Mouse (Mus musculus) lung, adult 18-20 months (tissue): ENCODE measurements around the gene Lad1.

ENCODE experiments used
- DNase-seq, 2 experiments: peaks; one replicate each; pipeline ENCODE4 v3.0.0; 2022; ENCODE audit warnings: mixed read lengths in 2 of 2

Gene Lad1

DNA sequence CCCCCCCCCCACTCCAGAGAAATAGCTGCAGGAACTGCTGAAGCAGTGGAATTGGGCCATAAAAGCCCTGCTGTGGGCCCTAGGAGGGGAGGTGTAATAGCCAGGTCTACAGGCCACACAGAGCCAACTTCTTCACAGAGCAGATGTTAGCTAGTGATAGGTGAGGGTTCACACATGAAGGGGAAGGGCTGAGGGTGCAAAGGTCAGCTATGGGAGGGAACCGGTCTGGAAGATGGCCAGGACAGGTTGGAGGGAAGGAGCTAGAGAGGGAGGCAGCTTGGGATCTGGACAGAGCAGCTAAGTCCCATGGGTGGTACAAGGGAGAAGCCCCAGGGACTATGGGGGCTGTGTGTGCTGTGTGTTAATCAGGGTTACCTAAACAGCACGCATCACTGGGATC, 8.2 kb upstream of the Lad1 start:
- DNase-seq: no peak

DNA sequence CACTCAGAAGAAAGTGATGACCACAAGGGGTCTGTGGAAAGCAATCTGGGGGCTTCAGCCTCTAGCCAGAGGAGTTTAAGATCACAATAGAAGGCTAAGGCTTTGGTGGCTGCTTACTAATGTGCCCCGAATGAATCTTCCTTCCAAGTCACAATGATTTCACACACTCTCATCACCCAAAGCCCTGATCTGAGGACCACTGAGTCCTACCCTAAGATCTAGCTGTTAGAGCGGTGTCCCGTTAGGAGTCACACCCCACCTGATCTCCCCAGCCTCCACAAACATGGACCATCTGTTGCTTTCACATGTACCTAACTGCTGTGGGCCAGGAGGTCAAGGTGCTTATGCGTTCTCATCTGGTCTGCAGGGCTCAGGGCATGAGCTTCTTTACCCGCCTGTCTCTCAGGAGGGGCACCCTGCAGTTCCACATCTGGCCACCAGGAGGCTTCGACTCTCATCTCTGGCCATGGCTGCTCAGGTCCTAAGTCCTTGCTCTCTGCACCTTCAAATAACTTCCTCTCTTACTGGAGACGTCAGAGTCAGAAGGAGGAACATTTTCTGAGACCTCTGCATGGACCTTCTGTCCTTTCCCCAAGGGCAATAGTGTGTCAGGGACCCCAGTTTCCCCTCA, 7.3 kb upstream of the Lad1 start:
- peak; percentile 80 to 83 for DNase-seq

DNA sequence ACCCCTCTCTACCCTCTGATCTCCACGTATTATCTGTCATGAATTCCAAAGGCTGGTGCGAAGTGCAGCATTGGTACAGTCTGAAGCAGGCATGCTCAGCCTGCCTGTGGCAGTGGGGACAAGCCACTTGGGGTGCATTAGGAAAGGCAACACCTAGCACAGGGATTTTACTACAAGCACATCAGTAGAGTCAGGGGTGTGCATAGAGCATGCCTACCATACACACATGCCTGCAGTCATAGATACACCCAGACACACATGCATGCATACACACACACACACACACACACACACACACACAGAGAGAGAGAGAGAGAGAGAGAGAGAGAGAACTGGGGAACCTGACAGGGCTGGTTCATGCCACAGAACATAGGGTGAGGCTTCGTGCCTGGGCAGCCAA, 6.2 kb upstream of the Lad1 start:
- DNase-seq: no peak

DNA sequence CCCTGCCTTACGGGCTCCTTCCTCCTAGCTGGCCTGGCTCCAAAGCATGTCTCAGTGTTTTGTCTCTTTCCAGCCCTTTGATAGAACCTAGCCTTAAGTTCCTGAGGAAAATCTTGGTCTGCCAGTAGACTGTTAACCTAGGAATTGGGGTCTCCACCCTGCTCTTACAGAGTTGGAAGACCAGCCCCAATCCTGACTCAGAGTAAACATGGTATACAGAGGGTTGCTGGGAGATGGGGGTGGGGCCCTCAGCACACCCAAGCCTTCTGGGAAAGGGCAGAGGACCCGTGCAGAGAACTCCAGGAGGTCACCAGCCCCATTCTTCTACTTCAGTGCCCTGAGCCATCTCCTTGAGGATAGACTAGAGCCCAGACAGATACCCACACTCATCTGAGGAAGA, 5.8 kb upstream of the Lad1 start:
- DNase-seq: no peak

DNA sequence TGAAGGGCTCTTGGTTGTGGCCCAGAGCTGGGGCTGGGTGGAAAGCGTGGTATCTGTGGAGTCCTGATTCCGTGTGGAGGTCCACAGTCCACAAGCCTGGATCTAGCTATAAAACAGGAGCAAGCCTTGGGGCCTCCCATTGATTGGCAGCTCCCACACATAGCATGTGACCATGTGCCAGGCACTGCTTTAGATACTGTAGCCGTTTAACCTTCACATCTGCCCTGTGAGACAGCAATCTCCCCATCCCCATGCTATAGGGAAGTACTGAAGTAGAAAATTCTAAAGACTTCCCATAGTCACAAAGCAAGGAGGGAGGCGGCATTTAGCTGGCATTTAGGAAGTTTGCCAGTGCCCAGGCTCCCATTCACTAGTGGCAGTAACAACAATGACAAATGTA, 5.3 kb upstream of the Lad1 start:
- DNase-seq: no peak

DNA sequence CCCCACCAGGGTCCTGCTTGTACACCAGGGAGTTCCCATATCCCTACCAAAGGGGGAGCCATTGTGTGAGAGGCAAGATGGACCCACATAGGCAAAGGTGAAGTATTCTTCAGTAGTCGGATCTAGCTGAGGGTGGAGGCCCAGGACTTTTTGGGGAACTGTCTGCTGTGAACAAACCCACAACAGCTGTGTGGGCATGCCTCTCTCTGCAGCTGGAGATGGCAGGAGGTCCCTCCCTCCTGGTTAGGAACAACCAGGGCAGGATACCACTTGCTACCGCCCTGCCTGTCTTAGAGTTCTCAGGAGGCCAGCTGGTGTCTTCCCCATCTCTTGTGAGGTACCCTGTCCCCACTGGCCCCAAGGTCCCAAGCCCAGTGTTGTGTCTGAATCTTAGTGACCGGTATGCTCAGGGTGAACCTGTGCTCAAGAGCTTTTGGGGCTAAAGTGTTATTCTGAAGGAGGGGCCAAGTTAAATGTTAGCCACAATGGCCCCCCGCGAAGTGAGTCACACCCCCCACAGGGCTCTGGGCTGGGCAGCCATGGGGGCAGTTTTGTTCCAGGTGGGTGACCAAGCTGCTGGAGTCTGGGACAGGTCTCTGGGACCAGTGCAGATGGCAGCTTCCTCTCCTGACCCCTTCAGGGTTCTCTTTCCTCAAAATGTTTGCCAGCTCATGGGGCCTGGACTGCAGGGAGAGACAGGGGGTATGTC, 4.6 kb upstream of the Lad1 start:
- no peak for DNase-seq

DNA sequence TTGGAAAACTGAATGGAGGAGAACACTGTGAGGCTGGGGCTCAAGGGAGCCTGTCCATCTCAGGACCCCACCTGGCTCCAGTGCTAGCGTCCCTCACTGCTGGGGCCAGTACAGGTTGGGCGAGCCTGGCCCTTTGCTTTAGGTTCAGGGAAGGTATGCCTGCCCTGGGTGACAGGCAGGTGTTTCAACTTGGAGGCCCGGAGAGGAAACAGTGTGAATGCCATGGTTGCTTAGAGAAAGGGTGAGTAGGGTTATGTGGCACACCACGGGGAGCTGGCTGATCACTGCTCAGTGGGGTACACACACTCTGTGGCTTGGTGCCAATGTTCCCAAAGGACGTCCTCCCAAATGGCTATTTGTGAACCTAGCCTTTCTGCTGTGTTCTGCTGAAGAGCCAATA, 3.9 kb upstream of the Lad1 start:
- no peak for DNase-seq

DNA sequence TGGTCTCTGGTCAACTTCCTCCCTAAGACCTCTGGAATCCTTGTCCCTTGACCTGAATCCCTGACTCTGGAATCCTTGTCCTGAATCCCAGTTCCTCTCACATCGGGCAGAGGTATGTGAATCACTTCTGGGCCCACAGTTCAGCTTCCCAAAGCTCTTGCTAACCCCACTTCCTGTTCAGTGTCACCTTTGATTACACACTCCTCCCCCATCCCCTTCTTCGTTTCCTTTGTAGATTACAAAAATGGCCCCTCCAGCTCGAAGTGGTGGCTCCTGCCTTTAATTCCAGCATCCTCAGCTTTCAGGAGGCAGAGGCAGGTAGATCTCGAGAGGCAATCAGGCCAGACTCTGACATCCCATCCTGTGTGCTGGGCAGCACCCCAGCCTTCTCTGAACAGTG, 803 bp upstream of the Lad1 start:
- no peak for DNase-seq

DNA sequence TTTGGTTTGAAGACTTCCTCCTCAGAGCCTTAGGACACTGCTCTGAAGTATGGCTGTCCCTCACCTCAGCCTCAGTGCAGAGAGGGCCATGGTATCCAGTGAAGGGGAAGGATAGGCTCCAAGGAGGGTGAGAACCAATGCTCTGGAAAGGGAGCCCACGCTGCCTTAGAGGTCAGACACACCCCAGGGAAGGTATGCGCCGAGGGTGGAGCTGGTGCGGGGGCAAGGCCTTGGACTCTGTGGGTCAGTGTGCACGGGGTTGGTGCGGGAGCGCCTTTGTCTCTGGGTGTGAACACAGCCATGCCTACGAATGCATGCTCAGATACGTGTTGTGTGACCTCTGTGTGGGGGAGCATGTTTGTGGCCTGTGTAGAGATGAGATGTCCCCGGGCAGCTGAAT, 1.7 kb downstream of the Lad1 start:
- peak in 1 of 2 experiments; percentile 32 for DNase-seq

DNA sequence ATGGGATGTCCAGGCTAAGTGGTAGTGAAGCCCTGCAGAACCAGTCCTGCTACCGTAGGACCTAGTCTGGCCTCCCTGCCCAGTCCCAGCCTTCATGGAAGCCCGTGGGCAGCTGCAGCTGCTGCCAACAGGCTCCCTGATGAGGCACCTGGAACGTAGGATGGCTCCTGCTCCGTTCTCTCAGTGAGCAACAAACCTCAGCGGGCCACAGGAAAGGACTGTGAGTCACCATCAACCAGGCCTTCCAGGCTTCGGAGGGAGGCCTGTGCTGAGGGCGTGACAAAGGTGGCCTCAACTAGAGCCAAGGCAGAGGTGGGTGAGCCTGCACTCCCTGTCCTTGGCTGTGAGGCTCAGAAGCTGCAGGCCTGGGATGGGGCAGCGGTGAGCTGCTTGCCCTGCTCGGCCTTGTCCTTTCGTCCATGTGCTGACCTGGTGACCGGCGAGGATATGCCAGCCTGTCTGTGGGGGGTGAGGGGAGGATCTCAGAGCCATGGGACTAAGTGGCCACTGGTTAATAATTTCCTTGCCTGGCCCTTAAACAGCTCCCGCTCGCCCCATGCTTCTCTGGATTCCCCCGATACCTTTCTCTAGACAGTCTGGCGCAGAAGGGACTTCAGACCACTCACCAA, 2.5 kb downstream of the Lad1 start:
- DNase-seq: no peak

DNA sequence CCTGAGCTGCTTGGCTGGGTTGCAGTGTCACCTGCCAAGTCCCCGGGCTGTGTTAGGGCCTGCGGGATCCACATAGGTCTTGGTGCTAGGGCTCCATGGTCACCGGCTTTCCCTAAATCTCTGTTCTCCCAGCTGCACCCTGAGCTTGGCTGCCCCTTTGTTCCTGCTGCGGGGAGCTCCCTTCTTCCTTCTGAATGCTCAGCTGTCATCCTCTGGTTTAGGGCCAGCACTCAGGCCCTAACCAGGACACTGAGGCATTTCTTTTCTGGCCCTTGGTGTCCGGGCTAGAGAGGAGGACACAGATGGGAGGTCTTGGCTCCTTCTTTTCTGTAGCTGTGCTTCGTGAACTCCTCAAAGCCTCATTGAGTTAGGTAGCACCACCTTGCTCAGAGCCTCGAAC, 3.4 kb downstream of the Lad1 start:
- no peak for DNase-seq

DNA sequence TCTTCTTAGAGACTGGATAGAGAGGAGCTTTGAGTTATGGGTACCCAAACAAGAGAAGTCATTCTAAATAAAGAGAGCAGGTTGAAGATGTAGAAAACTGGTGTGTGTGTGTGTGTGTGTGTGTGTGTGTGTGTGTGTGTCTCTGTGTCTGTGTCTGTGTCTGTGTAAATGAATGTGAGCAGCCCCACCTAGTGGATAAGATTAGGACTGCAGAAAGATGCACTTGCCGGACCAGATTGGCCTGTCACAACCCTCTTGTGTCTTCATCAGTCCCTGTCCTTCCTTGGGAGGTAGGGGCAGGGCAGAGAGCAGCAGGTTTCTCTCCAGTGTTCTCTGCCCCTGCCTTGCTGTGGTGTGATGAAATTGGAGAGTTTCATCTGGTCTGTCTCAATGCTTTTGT, 10.5 kb downstream of the Lad1 start:
- peak in 1 of 2 experiments; percentile 41 for DNase-seq

DNA sequence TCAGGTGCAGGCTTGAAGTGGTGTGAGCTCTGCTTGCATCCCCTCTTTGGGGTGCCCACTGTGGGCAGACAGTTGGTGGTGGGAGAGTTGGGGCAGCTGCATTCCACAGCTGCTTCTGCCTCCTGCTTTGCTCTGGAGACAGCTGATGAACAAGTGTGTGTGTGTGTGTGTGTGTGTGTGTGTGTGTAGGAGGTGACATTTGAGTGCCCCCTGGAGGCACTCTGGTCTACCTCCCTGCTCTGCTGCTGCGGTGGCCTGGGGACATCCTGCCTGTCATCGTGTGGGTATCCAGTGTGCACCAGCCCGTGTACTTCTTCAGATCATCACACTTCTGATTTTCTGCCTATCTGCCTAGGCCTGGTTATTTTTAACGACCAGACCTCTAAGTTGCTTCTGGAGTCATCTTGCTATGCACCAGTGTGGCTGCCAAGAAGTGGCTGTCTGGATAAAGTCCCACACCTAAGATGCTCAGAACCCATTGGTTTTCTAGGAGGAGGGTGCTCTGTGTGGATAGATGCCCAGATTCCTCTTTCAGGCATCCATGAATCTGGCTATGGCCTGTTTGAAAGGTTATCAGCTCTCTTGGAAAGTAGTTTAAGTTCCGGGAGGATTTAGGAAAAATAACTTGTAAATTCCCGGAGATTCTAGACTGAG, 15.9 kb downstream of the Lad1 start:
- DNase-seq: no peak

DNA sequence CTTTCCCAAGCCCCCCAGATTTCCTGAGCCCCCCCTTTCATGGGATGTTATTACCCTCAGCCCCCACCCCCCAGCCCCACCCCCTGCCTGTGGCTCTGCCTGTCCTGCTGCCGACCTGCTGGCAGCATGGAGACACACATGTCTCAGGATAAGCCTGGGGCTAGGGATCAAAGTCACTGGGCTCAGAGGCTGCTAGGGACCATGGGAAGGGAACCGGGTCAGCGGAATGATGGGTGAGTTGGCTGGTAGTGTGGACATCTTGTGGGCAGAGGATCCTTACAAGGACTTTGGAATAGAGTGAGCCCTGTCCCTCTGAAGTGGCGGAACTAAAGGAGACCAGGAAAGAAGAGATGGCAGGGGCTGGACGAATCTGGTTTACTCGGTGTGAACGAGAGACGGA, 16.6 kb downstream of the Lad1 start:
- DNase-seq: no peak

DNA sequence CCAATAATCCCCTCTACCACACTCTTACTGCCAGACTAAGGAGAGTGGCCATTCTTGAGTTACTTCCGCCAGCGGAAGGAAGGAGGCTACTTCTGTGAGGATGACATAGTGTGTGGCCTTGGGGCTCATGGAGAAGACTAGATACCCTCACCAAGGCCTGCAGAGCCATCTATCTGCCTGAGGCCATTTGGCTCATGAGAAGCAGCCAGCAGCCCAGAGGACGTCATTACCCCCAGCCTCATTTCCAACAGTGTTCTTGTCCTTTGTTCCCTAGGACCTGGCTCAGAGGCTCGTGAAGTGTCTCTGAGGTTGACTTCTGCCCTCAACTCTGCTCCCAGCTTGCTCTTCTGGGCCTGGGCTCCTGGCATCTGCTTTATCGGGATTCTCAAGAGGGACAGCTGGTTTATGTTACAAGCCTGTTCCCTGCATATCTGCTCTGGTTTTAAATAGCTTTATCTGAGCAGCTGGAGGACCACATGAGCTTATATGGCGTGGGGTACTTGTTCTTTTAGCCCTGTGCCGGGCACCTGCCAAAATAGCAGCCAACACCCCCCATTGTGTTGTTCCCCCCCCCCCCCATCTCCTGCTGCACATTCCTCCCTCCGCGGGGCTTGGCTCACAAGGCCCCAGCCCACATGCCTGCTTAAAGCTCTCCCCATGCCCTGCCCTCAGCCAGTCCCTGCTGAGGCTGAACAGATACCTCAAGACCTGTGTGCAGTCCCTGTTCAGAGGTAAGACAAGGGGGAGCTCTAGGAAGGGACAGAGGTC, 17.5 kb downstream of the Lad1 start, which contains the start of gene Tnnt2:
Gene Tnnt2, plus strand, starts transcription at position 639 of the 768 bp plus-strand sequence.
- no peak for DNase-seq

DNA sequence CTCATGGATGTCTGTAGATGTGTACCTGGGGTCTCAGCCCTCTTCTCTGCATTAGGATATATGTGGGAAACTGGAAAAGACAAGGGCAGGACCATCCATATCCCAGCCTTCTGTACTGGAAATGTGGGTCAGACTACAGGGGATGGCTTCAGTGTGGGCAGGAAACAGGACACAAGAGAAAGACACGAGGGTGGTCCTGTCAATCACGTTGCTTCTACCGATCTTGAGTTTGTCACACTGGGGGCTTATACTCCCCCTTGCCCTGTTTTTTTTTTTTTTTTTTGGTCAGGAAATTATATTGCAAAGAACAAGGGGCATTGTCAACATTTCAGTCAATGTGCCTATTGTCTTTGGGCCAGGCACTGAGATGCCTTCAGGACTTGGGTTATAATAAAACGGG, 20.2 kb downstream of the Lad1 start:
- no peak for DNase-seq

DNA sequence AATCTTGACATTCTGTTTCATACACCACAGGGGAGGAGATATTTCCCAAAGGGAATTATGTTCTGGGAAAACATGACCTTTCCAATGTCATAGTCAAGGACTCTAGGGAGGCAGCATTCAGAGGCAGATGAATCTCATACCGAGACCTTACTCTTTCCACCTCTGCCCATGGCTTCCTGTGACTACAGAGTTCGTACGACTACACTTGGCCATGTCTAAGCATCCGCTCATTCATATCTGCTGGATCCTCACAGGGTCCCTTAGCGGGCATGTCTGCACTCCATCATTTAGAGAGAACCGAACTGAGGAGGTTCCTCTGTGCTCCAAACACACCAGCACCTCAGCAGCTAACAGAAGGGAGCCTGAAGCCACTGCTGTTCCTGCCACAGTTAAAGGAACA, 20.7 kb downstream of the Lad1 start:
- no peak for DNase-seq

DNA sequence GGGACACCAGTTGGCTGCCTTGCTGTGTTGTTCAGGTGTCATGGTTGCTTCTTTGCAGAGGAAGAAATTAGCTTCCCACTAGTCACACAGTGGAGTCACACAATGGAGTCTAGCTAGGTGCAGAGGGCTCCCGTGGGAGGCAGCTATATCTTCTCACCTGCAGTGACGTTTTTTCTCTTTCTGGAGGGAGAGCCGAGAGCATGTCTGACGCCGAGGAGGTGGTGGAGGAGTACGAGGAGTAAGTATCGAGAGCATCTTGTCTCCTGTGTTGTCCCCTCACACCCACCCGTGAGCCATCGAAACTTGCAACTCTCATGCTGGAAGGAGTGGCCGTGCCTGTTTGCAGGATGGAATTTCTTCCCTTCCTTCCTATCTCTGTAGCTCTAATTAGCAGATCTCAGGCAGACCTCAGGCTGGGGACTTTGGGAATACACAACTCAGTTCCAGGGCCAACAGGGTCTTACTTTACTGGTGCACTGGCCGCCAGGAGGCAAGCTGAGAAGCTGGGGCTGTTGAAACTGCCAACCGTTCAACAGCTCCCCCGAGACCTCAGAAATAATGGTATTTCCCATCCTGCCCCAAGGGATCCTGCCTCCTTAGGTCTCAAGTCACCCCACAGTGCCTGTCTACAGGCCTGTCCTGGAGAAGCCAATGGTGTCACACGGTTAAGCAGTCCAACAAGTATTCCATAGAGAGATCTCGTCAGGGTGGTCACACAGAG, 22.4 kb downstream of the Lad1 start:
- DNase-seq: no peak

DNA sequence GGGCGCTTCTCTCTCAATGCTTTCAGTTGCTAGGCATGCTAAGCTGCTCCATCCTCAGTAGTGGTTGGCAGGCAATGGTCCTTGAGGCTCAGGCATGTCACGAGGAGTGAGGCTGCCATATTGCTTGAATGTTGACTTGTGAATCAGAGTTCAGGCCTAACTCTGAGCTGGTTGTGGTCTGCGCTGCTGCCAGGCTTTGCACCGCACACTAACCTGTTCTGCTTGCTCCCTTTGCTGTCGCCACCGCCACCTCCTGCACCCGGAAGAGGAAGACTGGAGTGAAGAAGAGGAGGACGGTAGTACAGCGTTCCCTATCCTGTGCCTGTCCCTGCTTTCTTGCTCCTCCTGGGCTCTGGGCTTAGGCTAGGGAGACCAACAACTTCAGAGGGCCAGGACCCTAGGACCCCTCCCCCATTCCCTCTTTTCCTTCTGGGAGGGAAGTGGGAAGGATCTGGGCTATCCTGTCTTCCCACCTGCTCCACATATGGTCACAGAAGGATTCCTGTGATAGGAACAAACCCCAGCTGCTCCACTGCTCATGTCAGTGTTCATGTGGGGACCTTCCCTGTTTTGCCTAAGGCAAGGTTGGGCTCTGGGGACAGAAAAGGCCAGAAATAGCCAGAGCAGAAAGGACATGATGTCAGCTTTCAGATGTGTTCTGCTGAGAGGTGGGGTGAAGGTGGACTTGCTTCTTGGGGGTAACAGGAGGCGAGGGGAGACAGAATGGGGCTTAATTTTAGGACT, 25.3 kb downstream of the Lad1 start:
- DNase-seq: no peak

DNA sequence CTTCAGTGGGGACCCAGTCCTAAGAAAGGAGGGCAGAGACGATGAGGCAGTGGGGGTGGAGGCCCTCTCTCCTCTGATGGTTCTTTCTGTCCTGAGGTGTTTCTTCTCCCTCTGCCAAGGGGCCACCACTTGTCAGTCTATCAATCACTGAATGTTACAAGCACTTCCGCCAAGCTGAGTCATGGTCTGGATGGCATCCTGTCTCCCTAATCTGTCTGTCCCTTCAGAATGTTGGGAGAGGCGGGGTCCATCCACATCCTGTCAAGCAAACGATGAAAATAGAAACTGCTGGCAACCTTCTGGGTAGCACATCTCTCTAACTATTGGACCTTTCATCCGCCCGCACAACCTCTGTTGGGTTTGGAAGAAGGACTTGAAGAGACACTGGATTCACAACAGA, 26.1 kb downstream of the Lad1 start:
- DNase-seq: peak; percentile 30 to 50

DNA sequence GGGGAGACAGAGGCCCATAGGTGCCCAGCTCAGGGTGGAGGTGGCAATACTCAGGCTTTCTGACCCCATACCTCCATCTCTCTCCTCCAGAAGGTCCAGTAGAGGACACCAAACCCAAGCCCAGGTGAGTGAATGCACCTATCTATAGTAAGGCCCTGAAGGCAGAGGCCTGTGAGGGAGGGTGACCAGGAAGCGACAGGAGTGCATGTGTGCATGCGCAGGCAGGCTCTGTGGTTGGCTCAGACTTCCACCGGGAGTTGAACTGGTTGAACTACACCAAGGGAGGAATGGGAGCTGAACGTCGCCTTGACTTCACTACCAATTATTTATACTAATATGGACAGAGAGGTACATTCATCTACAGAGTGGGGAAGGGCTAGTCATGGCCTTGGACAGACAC, 28.2 kb downstream of the Lad1 start:
- no peak for DNase-seq

DNA sequence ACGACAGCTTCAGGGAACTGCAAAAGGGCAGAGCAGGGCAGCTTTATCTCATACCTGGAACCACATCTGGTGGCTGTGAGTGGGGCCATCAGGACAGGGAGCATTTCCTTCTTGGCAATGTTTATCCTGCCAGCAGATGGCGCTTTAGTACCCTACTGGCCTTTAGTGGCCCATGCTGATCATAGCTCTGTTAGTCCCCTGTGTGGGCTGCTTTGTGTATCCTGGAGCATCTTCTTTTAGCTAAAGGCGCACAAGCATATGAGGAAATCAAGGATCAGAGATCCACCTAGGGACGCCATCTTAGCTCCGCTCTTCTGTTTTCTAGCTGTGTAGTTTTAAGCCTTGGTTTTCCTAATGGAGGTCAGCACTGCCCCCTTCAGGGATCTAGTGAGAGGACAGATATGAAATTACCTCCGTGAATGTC, 28.8 kb downstream of the Lad1 start:
- DNase-seq: peak; percentile 14 to 28
